Mouse (Mus musculus) CD8-positive naive resting alpha-beta T cell, adult 2 months (primary cell): ENCODE measurements around the gene Eef1akmt4.
A peak's percentile ranks its signal among the peaks of the same experiment; 100 is the strongest.
"Not testable (repeated sequence)": the region's sequence is repeated elsewhere in the genome, so short reads cannot be mapped to it uniquely, and the experiment has no call there.

Experiments
- DNase-seq, 2 experiments: peaks; one replicate each; pipeline ENCODE4 v3.0.0; 2022; ENCODE audit warnings: low read depth in 2 of 2, low spot score in 2 of 2

Eef1akmt4 gene

GRCm38 (mm10) chr16:20623211-20623610 lies 11.8 kb downstream of the Eef1akmt4 start:
- no peak for DNase-seq

GRCm38 (mm10) chr16:20628871-20629391 lies 17.5 kb downstream of the Eef1akmt4 start:
- no peak for DNase-seq

- DNase-seq: no peak
Observed at GRCm38 (mm10) chr16:20629731-20630634, 18.6 kb downstream of the Eef1akmt4 start, which contains the start of gene Ece2. Gene Ece2, plus strand, starts transcription at chr16:20629828.

- DNase-seq: no peak
Observed at GRCm38 (mm10) chr16:20637410-20637809, 26.0 kb downstream of the Eef1akmt4 start.

DNA sequence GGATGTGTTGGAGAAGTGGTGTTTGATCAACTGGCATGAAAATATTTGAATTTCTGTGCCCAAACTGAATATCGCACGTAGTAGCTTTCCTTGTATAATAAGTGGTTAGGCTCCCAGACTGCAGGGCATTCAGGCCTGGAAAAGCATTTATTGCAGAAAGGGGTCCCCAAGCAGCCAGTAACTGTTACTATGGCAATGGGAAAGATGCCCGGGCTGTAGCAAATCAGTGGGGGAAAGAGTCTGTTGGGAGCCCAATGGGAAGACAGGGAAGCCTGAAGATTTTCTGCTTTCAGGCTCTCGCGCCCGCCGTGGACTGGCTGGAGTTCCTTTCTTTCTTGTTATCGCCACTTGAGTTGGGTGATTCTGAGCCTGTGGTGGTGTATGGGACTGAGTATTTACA lies 27.0 kb downstream of the Eef1akmt4 start:
- no peak for DNase-seq

- peak; percentile 14 to 32 for DNase-seq
Observed at GRCm38 (mm10) chr16:20642161-20642560, 30.8 kb downstream of the Eef1akmt4 start.

GRCm38 (mm10) chr16:20643911-20644310 lies 32.5 kb downstream of the Eef1akmt4 start:
- DNase-seq: no peak

DNA sequence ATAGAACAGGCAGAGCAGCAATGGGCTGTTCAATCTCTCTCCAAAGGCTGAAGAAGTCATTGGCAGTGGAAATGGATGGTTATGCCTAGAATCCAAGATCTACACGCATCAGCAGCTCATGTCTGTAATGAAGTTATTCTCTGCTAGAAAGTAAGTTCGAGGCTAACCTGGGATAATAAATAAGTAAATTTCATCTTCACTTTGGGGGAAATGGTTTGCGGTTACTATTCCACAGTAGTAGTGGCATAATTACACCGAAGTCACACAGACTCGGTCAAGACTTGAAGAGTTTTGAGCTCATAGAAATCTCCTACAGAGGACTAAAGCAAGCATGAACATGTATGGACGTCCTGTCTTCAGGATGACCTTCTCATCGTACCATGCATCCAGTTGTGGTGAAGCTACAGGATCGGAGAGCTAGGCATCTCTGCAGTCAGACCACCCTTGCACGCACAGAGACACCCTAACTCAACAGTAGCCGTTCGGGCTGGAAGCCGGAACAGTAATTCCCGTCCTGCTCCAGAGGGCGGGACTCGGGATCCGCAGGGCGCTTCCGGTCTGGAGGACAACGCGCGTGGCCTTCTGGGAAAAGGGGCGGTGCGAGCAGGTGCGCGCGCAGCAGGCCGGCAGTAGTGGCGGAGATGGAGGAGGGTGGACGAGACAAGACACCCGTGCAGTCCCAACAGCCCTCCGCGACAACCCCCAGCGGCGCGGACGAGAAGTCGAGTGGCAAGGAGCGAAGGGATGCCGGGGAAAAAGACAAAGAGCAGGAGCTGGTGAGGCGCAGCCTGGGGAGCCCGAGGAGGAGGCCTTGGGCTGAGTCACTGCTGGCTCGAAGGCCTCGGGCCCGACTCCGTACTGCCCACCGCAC lies 39.9 kb downstream of the Eef1akmt4 start, which contains the start of gene Psmd2:
Psmd2 (plus strand) TSS at position 577 of the 871 bp plus-strand sequence.
- DNase-seq: peak; percentile 86 to 90

- no peak for DNase-seq
Observed at GRCm38 (mm10) chr16:20651947-20652310, 40.5 kb downstream of the Eef1akmt4 start.

- DNase-seq: no peak
Observed at GRCm38 (mm10) chr16:20653315-20653714, 41.9 kb downstream of the Eef1akmt4 start.

DNA sequence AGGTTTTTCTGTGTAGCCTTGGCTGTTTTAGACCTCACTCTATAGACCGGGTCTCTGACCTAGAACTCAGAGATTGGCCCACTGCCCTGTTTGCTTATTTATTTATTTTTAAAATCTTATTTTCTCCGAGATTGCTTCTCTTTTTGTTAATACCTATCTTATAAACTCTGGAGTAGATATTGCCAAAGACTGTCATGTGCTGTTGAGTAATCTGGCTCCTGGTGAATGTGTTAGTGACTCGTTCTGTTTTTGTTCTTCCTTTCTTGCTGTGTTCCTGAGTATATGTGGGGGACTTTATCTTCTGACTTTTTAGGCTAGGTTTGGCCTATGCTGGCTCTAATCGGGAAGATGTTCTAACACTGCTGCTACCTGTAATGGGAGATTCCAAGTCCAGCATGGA lies 46.3 kb downstream of the Eef1akmt4 start:
- DNase-seq: no peak

- not testable (repeated sequence) for DNase-seq
Observed at GRCm38 (mm10) chr16:20668013-20668412, 56.6 kb downstream of the Eef1akmt4 start, which contains the start of gene Eif4g1. Gene Eif4g1, plus strand, starts transcription at chr16:20668313.
